Mouse (Mus musculus) heart, postnatal 0 days (tissue): ENCODE data around the gene Slc23a2.

ENCODE experiments used
- CTCF ChIP-seq: IDR thresholded peaks from 2 replicates; pipeline ENCODE4 v1.5.1; 2016; ENCODE audit warnings: antibody characterized with exemption, control low read depth, low read depth
- EP300 ChIP-seq: IDR thresholded peaks from 2 replicates; pipeline ENCODE4 v1.6.1; 2016; ENCODE audit warnings: antibody characterized with exemption, low read depth

DNA sequence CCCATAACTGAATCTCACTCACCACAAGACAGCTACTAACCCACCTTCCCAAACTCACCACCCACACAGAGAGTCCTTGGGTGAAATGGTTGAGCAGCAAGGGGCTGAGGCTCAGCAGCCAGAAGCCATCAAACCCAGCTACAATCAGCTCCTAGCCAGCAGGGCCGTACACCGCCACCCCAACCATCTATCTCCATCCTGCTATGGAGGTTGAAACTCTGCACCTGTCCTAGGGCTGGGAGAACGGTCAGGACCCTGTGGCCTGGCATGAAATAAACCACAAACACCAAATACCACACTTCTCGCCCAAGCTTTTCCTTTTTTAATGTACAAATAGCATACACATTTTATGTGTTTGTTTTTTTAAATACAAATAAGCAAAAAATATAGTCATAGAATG is 120.9 kb downstream of the Slc23a2 start:
- TF ChIP-seq CTCF: no peak
- TF ChIP-seq EP300: no peak
